Mouse (Mus musculus) large intestine, adult 2 months (tissue): ENCODE results near the gene Dnah10. TPM values are rescaled to one million over a fixed set of nuclear protein-coding genes. Genes with fewer than 3 reads are reported as not detected.

Experiments used
- DNase-seq: peaks from one replicate; pipeline ENCODE4 v3.0.0-alpha.2; 2012; ENCODE audit warnings: low read depth, low spot score
- WGBS: fragments of 180-500 bp; shearing (Covaris S2); methylation state at CpG from one replicate; pipeline ENCODE4 v1.1.7; 2018; 5-methylcytosine and 5-hydroxymethylcytosine counted together
- polyA plus RNA-seq: library from polyadenylated mRNA; depleted of rRNA; stranded (reverse); fragments of >200 nt; gene quantifications from 2 replicates; pipeline ENCODE4 v1.2.3, GENCODE M21; 2012; rRNA removed

Gene Dnah10
- polyA plus RNA-seq, 1 experiment = 0.10 TPM

DNA sequence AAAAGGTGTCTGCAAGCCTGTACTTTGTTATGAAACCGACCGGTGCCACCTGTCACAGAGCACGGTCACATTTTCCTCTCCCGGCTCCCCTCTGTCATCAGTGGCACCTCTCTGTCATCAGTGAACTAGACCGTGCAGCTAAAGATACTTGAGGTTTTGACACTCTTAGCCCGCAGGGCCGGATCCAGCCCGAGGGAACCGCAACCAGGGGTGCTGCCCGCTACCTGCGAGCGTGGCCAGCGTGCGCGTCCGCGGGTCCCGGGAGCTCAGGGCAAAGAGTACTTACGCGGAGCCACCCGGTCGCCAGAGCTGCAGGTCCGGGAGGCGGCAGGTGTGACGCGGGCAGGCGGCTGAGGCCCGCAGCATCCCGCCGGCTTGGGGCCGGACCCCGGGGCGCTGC is 136.6 kb downstream of the Dnah10 start:
- no peak for DNase-seq
- WGBS = 1% methylated on average over 33 of the region's 33 CpGs

DNA sequence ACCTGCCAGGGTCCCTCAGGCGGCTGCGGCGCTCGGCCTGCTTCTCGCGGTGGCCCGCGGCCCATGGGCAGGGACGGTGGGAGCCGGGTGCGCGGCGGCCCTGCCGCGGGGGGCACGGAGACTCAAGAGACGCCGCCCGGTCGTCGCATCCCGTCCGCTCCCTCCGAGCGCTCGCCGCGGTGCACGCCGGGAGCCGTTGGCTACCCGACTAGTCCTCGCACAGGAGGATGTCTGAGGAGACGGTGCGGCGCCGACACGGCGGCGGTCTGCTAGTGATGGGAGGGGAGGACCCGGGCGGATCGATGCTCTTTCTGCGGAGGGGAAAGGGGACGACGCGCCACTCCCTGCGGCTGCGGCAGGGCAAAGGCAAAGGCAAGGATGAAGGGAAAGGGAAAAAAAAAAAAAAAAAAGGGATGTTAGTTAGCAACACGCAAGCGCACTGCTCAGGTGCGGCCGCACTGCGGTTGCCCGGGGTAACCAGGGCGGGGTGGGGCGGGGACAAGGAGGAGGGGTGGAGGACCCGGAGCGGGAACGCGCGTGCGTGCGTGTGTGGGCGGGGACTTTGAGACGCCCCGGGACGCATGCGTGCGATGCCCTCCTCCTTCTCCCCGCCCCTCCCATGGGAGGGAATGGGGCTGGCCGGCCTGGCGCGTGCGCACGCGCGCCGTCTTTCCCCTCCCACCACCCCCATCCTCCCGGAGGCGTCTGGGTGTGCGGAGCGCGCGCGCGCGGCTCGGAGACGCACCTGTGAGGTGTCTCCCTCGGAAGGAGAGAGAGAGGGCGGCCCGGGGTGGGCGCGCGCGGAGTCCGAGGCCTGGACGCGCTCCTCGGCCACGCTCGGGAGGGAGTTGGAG is 137.4 kb downstream of the Dnah10 start, which contains the start of the genes Ccdc92 and Zfp664:
Gene Ccdc92 (minus strand): TSS at position 412 of the 854 bp plus-strand sequence.
Gene Zfp664 (plus strand): TSS at position 679 of the 854 bp plus-strand sequence.
- peak; percentile 87 for DNase-seq
- under 1% methylated on average over 101 of the region's 103 CpGs for WGBS

DNA sequence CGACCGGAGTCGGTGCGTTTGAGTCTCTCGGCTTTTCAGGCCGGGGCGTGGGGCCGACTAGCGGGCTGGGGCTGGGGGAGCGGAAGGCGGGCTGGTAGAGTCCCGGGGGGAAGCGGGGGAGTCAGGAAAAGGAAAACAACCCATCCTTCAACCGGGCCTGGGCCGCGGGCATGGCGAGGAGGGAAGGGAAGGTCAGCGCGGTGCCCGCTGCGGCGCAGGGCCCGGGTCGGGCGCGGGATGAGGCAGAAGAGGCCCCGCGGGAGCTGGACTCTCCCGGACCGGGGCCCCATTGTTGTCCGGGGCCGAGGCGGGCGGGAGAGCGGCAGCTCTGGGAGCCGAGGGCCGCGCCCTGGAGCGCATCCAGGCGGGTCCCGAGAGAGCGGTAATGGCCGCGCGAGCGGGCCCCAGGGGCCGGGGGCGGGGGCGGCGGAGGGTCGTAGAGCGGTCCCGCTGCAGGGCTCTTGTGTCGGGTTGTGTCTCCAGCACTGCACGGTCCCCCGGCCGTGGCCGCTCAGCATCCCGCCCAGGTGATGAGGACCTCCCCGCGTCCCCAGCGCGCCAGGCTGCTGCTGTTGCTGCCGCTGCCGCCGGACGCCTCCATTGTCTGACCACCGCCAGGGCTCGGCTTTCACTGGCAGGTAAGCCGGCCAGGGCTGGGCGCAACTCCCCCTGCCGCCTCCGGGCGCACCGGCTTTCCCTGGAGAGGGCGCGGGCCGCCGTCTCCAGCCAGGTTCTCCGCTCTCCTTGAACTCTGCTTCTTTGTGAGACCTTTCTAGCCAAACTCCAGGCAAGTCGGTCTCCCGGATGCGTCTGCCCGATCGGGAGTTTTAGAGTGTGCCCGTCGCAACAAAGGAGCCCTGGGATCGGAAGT is 138.2 kb downstream of the Dnah10 start:
- 1% methylated on average over 86 of the region's 88 CpGs for WGBS
- no peak for DNase-seq

- WGBS = 33% methylated on average over 4 of the region's 4 CpGs
- no peak for DNase-seq
Measured at GRCm38 (mm10) chr5:124868981-124869380, 144.1 kb downstream of the Dnah10 start.

DNA sequence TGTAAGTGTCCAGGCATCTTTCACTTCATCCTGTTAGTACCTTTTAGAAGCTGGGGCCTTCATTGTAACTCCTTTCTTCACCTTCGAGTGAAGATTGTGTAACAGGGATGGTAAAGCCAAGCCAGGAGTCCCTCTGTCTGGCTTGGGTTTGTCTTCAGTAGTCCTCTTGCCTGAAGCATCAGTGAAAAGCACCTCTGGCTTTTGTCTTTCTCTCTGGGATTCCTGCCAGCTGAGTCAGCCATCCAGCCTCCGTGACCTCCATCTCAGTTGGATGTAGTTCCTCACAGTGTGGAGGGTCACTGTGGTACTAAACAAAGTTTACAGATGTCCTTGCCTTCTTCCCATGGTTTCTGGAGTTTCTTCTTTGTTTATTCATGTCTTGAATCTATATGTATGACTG is 147.1 kb downstream of the Dnah10 start:
- DNase-seq = no peak
- 20% methylated on average over 2 of the region's 2 CpGs for WGBS

DNA sequence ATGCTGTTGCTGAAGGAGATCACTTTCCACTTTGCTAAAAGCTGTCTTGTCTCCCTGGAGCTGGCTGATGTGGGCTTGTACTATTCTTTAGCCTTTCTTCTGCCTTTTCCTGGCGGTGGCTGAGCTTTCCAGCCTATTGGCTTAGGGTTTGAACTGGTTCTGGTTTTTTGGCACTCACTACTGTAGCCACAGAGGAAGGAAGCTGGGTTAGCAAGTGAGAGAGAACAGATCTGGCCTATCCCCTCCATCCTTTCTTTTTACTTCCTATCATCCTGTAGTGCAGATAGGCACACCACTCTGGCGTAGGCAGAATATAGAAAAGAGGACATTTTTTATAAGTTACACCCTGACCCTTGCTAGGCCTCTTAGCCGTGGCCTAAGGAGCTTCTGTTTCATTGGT is 148.2 kb downstream of the Dnah10 start:
- WGBS = 78% methylated on average over 3 of the region's 3 CpGs
- DNase-seq = no peak

DNA sequence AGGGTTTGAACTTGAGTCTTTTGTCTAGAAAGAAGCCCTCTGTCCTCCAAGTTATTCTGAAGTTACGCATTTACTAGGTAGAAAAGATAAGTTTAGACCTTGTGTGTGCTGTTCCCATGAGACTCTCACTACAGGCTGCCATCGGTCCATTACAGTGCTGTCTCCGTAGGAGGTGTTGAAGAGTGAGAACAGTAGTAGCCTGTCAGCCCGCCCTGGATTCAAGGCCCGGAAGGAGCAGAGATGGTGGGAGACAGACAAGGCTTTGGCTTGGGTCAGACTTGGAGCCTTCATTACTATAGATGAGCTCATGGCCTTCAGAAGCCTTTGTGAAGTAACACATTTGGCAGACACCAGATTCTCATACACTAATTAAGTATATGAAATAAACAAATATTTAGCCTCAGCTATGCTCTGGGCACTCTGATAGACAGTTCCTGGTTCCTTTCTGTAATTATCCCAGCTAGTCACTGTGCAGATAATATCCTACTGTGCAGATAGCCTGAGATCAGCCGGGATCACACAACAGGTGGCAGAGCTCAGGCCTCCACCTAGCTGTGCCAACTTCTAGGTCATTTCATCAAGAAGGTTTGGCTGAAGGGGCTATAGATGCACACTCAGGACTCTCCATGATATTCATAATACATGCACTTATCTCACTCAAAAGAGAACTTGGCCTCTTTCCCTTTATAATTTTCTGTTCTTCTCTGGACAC is 149.2 kb downstream of the Dnah10 start:
- no peak for DNase-seq
- 86% methylated on average over 6 of the region's 6 CpGs for WGBS

GRCm38 (mm10) chr5:124879251-124879650 is 154.4 kb downstream of the Dnah10 start:
- no peak for DNase-seq
- 83% methylated on average over 4 of the region's 4 CpGs for WGBS

DNA sequence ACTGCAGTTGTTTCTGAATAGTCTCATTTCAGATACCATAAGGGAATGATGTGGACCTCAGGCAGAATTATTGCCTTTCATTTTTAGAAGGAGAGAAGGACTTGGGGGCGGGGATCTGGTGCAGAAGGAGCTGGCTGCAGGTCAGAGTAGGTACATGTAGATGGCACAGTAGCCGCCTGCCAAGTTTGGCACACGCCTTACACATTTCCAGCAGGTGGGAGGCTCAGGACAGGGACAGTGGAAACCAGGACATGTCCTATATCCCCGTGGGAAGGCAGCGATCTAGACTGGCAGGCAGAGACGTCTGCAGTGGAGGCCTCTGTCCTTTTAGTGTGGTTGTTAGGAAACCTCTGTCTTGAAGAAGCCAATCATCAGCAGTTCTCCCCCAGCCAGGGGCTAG is 154.9 kb downstream of the Dnah10 start:
- 73% methylated on average over 6 of the region's 6 CpGs for WGBS
- DNase-seq = no peak

GRCm38 (mm10) chr5:124883877-124884276 is 159.0 kb downstream of the Dnah10 start:
- DNase-seq = no peak
- 88% methylated on average over 6 of the region's 6 CpGs for WGBS

Other genes starting within 250 kb of the Dnah10 start
- gene Rilpl2, start 246.7 kb upstream of the Dnah10 start, polyA plus RNA-seq = 26.3 and 28.0 TPM in 2 replicates
- gene Snrnp35, start 242.0 kb upstream of the Dnah10 start, polyA plus RNA-seq = 3.4 and 3.8 TPM in 2 replicates
- gene Rilpl1, start 193.7 kb upstream of the Dnah10 start, polyA plus RNA-seq = 1.8 and 2.9 TPM in 2 replicates
- gene Tmed2, start 184.4 kb upstream of the Dnah10 start, polyA plus RNA-seq = 129 and 151 TPM in 2 replicates
- gene Ddx55, start 172.2 kb upstream of the Dnah10 start, polyA plus RNA-seq = 8.9 and 12.1 TPM in 2 replicates
- 31.7 and 33.1 TPM in 2 replicates for gene Eif2b1, start 146.0 kb upstream of the Dnah10 start, polyA plus RNA-seq
- 38.3 and 40.0 TPM in 2 replicates for gene Gtf2h3, start 145.9 kb upstream of the Dnah10 start, polyA plus RNA-seq
- 90.0 and 137 TPM in 2 replicates for gene Atp6v0a2, start 96.5 kb upstream of the Dnah10 start, polyA plus RNA-seq
- gene Ccdc92, start 137.3 kb downstream of the Dnah10 start, polyA plus RNA-seq = 2.8 and 3.6 TPM in 2 replicates
- 12.2 and 12.5 TPM in 2 replicates for gene Zfp664, start 137.6 kb downstream of the Dnah10 start, polyA plus RNA-seq